Mouse (Mus musculus): ENCODE measurements around the gene Cox11. TPM values are rescaled to one million over a fixed set of nuclear protein-coding genes. Genes with fewer than 3 reads are reported as not detected.

Gene Cox11
- polyA plus RNA-seq (2015; fragmentation: Nextera tagmentation; extraction: Ambion mirVana): 24.9 and 27.5 TPM in 2 replicates

DNA sequence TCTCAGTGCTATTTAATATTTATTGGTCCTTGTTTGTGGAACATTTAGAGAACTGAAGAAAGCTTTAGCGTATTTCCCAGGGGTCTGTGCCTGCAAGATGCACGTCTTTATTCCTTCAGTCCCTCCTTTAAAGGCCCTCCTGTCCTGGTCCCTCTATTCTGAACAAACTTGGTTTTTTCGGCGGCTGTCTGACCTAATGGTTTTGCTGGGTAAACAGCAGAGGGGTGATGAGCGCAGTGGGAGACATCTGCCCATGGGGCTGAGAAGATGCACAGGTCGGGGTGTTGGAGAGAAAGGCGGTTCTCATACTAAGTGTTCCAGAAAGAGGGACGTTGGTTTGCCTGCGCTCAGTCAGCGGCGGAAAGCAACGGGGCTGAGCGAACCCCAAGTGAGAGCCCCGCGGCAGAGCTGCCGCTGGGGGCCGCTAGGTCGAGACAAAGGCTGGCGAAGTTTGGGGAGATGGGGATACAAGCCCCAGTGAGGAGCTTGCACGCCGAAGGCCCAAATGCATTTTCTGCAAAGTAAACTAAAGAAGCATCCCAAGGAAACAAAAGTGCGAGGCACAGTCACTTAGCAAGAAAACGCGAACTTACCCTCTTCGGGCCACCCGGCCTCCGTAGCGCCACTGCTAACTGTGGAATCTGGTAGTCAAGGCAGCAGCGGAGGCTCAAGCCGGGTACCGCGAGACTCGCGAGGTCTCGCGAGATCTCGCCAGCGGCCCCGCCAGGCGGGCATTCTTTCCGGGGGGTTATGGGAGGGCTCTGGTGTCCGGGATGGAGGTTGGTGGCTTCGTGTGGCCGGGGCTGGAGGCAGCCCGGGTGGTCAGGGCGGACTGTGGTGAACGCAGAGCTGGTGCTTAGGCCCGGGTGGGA lies at the start of gene Cox11, which contains the start of gene Stxbp4:
Gene Cox11 (plus strand): TSS at position 734 of the 872 bp plus-strand sequence.
Gene Stxbp4 (minus strand): TSS at position 645 of the 872 bp plus-strand sequence.

DNA sequence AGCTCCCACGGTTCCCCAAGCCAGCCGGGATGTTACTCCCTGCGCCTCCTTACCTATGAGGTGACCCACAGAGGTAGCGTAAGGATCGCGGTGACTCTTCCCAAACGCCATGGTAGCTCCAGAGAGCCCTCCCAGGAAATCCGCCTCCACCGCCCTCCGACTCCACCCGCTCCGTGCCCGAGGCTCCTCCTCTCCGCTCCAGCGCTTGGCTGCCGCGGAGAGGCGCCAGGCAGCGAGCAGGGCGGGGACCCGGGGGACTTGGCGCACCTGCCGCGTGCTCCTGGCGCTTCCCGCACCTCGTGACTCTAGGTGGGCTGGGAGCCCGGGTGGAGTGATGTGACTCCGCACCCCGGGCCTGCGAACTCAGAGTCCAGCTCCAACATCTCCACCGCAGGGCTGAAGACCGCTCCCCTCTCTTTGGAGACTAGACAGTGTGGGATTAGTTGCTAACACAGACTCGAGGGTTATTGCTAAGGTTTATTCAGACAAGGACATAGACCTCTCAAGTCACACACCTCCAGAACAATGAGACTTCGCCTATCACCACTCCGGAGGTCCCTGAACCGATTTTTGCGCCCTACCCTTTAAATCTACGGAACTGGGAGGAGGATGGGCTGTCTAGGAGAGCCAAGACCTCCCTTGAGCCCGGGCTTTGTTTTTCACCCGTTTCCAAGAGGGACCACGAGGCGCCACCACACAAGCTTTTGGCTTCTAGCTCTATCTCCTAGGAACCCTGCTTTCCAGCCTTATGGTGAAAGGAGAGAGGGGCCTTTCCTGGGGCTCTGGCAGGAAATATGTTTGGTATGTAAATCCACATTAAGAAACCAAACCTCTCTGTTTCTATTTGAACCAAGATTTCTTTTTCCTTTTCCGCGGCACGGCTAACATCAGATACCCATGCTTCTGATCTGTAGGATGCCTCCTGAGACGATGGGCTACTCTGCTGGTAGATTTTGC lies 49.8 kb downstream of the Cox11 start, which contains the start of gene Tom1l1:
Gene Tom1l1 (minus strand): TSS at position 907 of the 957 bp plus-strand sequence.

Other genes starting within 250 kb of the Cox11 start
- 0.64 and 1.1 TPM in 2 replicates for gene Hlf, start 247.3 kb upstream of the Cox11 start, polyA plus RNA-seq (2015; fragmentation: Nextera tagmentation; extraction: Ambion mirVana)
- gene Stxbp4, start 89 bp upstream of the Cox11 start, polyA plus RNA-seq (2015; fragmentation: Nextera tagmentation; extraction: Ambion mirVana): 5.4 and 5.5 TPM in 2 replicates
- 33.6 and 42.7 TPM in 2 replicates for gene Tom1l1, start 50.2 kb downstream of the Cox11 start, polyA plus RNA-seq (2015; fragmentation: Nextera tagmentation; extraction: Ambion mirVana)

All from spleen, postnatal 0 days (tissue).